Mouse (Mus musculus): Measurements from ENCODE around the gene Nxf1. TPM values are rescaled to one million over a fixed set of nuclear protein-coding genes. Genes with fewer than 3 reads are reported as not detected.
"Not testable (repeated sequence)": the region's sequence is repeated elsewhere in the genome, so short reads cannot be mapped to it uniquely, and the experiment has no call there.

Nxf1 gene
- polyA plus RNA-seq, 1 experiment from 2014 or later: 114 TPM

GRCm38 (mm10) chr19:8718357-8718756 is 38.5 kb upstream of the Nxf1 start:
- Histone ChIP-seq H3K36me3 (ENCODE audit: insufficient read depth, low read length) (no peaks in the 10 kb centered on the region), H3K4me2 (ENCODE audit: low read length) (no peak overlapping the region), H3K9me3 (replicated peaks; ENCODE audit: low read length) (no peaks in the 10 kb centered on the region), H3K9ac (ENCODE audit: low read depth, low read length) (no peak overlapping the region), H3K4me3 (replicated peaks; ENCODE audit: low read depth, low read length) (no peak overlapping the region), H3K27ac (no peak overlapping the region), H3K27me3 (ENCODE audit: insufficient read depth, low read length) (no peaks in the 10 kb centered on the region), H3K4me1 (replicated peaks; ENCODE audit: insufficient read depth, low read length) (peaks cover 6% of the 10 kb centered on the region; the same call in 1 of the 2 replicates)
- 69% methylated on average over 3 of the region's 3 CpGs for WGBS
- peak; percentile 84 for TF ChIP-seq CTCF (IDR thresholded peaks at IDR 0.05; ENCODE audit: low read depth)
- DNase-seq (ENCODE audit: low spot score) (peak; percentile 82), ATAC-seq (replicated peaks; ENCODE audit: low FRiP score, low read depth) (no peak)

- ATAC-seq (replicated peaks; ENCODE audit: low FRiP score, low read depth): not testable (repeated sequence)
Measured at GRCm38 (mm10) chr19:8719037-8719436, 37.8 kb upstream of the Nxf1 start.

DNA sequence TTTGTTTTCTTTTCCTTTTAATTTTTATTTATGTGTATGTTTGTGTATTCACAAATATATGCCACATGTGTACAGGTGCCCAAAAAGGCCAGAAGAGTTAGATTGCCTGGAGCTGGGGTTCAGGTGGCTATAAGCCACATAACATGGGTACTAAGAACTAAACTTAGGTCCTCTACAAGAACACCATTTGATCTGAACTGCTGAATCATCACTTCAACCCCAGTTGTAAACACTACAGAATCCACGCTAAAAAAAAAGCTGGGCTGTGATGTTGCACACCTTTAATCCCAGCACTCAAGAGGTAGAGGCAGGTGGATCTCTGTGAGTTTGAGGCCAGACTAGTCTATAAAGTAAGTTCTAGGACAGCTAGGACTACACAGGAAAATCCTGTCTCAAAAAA is 35.5 kb upstream of the Nxf1 start:
- TF ChIP-seq CTCF (IDR thresholded peaks at IDR 0.05; ENCODE audit: low read depth): no peak
- ATAC-seq (replicated peaks; ENCODE audit: low FRiP score, low read depth) (no peak), DNase-seq (ENCODE audit: low spot score) (no peak)
- Histone ChIP-seq H3K4me2 (ENCODE audit: low read length) (no peak overlapping the region), H3K9ac (ENCODE audit: low read depth, low read length) (no peak overlapping the region), H3K27ac (no peak overlapping the region), H3K27me3 (ENCODE audit: insufficient read depth, low read length) (no peaks in the 10 kb centered on the region), H3K4me3 (replicated peaks; ENCODE audit: low read depth, low read length) (no peak overlapping the region), H3K4me1 (replicated peaks; ENCODE audit: insufficient read depth, low read length) (peaks cover 12% of the 10 kb centered on the region; the same call in 1 of the 2 replicates), H3K36me3 (ENCODE audit: insufficient read depth, low read length) (peaks cover 12% of the 10 kb centered on the region), H3K9me3 (replicated peaks; ENCODE audit: low read length) (no peaks in the 10 kb centered on the region)
- WGBS: 71% methylated on average over 1 of the region's 1 CpGs

More at GRCm38 (mm10) chr19:8719037-8719436, 37.8 kb upstream of the Nxf1 start:
- H3K36me3 ChIP-seq (ENCODE audit: insufficient read depth, low read length); H3K9me3 ChIP-seq (replicated peaks; ENCODE audit: low read length); DNase-seq (ENCODE audit: low spot score); H3K9ac ChIP-seq (ENCODE audit: low read depth, low read length); H3K27ac ChIP-seq; H3K4me3 ChIP-seq (replicated peaks; ENCODE audit: low read depth, low read length); H3K4me1 ChIP-seq (replicated peaks; ENCODE audit: insufficient read depth, low read length); H3K4me2 ChIP-seq (ENCODE audit: low read length); H3K27me3 ChIP-seq (ENCODE audit: insufficient read depth, low read length): not testable (repeated sequence)
- TF ChIP-seq CTCF (IDR thresholded peaks at IDR 0.05; ENCODE audit: low read depth): peak; percentile 48

DNA sequence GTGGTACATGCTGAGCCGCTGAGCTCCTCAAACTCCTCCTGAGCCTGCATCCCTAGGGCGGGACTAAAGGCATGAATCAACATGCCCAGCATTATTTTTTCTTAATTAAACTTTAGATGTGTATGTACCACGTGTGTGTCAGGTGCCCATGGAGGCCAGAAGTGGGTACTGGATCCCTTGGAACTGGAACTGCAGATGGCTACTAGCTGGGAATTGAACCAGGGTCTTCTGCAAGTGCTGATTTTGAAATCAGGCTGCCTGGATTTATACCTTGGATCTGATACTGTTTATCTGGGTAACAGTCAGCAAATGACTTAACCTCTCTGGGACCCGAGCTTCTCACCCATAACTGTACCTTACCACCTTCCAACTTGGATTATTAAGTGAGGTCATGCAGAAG is 34.9 kb upstream of the Nxf1 start:
- peak overlapping the region; percentile 62 for H3K4me2 ChIP-seq (ENCODE audit: low read length)
- TF ChIP-seq CTCF (IDR thresholded peaks at IDR 0.05; ENCODE audit: low read depth): no peak
- H3K4me1 ChIP-seq (replicated peaks; ENCODE audit: insufficient read depth, low read length): peaks cover 12% of the 10 kb centered on the region; the same call in 1 of the 2 replicates
- H3K27me3 ChIP-seq (ENCODE audit: insufficient read depth, low read length): no peaks in the 10 kb centered on the region
- 42% methylated on average over 4 of the region's 4 CpGs for WGBS
- H3K9ac ChIP-seq (ENCODE audit: low read depth, low read length): peak overlapping the region; percentile 56; the same call in 1 of the 2 replicates
- no peak for DNase-seq (ENCODE audit: low spot score)
- H3K27ac ChIP-seq: no peak overlapping the region; the same call in 1 of the 2 replicates
- H3K4me3 ChIP-seq (replicated peaks; ENCODE audit: low read depth, low read length): peak overlapping the region; percentile 55; the same call in 1 of the 2 replicates
- no peaks in the 10 kb centered on the region for H3K9me3 ChIP-seq (replicated peaks; ENCODE audit: low read length)
- no peak for ATAC-seq (replicated peaks; ENCODE audit: low FRiP score, low read depth)
- peaks cover 18% of the 10 kb centered on the region for H3K36me3 ChIP-seq (ENCODE audit: insufficient read depth, low read length)

DNA sequence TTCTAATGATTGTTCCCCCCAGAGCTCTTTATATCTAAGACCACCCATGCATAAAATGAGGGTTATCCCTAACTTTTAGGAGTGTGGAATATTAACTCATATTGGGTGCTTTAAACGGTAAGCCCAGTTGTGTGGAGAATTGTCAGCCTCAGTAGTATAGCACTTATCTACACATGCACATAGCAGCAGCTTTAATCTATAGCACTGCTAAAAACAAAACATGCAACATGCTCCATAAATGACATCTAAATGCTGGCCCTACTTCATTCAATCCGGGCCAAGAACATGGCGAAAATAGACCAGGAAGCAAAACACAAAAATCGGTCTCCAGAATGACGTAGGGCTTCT is 34.3 kb upstream of the Nxf1 start:
- H3K4me1 ChIP-seq (replicated peaks; ENCODE audit: insufficient read depth, low read length): peaks cover 12% of the 10 kb centered on the region; the same call in 1 of the 2 replicates
- WGBS: 1% methylated on average over 5 of the region's 5 CpGs
- TF ChIP-seq CTCF (IDR thresholded peaks at IDR 0.05; ENCODE audit: low read depth): no peak
- H3K36me3 ChIP-seq (ENCODE audit: insufficient read depth, low read length): peaks cover 19% of the 10 kb centered on the region
- no peak for DNase-seq (ENCODE audit: low spot score)
- 0 out of 2 replicates have a peak, but pooled peaks have one; percentile 0 for ATAC-seq (replicated peaks; ENCODE audit: low FRiP score, low read depth)
- H3K4me3 ChIP-seq (replicated peaks; ENCODE audit: low read depth, low read length): peak overlapping the region; percentile 55
- H3K27me3 ChIP-seq (ENCODE audit: insufficient read depth, low read length): no peaks in the 10 kb centered on the region
- no peaks in the 10 kb centered on the region for H3K9me3 ChIP-seq (replicated peaks; ENCODE audit: low read length)
- H3K4me2 ChIP-seq (ENCODE audit: low read length): peak overlapping the region; percentile 62
- peak overlapping the region; percentile 56 for H3K9ac ChIP-seq (ENCODE audit: low read depth, low read length)
- peak overlapping the region; percentile 88 for H3K27ac ChIP-seq

- no peak for TF ChIP-seq CTCF (IDR thresholded peaks at IDR 0.05; ENCODE audit: low read depth)
- H3K4me3 ChIP-seq (replicated peaks; ENCODE audit: low read depth, low read length): peak within 1 kb of the TSS; percentile 55
- H3K9ac ChIP-seq (ENCODE audit: low read depth, low read length): peak within 1 kb of the TSS; percentile 73
- ATAC-seq (replicated peaks; ENCODE audit: low FRiP score, low read depth) (peak; percentile 98), DNase-seq (ENCODE audit: low spot score) (peak; percentile 99)
- peak within 1 kb of the TSS; percentile 62 for H3K4me2 ChIP-seq (ENCODE audit: low read length)
- WGBS: under 1% methylated on average over 50 of the region's 50 CpGs
- no peaks in the 10 kb centered on the region for H3K27me3 ChIP-seq (ENCODE audit: insufficient read depth, low read length)
- H3K27ac ChIP-seq: peak within 1 kb of the TSS; percentile 88
- peaks cover 12% of the 10 kb centered on the region; the same call in 1 of the 2 replicates for H3K4me1 ChIP-seq (replicated peaks; ENCODE audit: insufficient read depth, low read length)
- H3K36me3 ChIP-seq (ENCODE audit: insufficient read depth, low read length): peaks cover 19% of the 10 kb centered on the region
- no peaks in the 10 kb centered on the region for H3K9me3 ChIP-seq (replicated peaks; ENCODE audit: low read length)
Measured at GRCm38 (mm10) chr19:8722907-8723573, 33.8 kb upstream of the Nxf1 start, which contains the start of gene Slc3a2. Gene Slc3a2 (minus strand): TSS chr19:8723369.

Data from kidney, postnatal 0 days (tissue).